Mouse (Mus musculus): ENCODE results near the gene Kirrel3. TPM values are rescaled to one million over a fixed set of nuclear protein-coding genes. Genes with fewer than 3 reads are reported as not detected.

Kirrel3 gene
- polyA plus RNA-seq, 1 experiment from 2014 or later: 6.9 TPM

GRCm38 (mm10) chr9:35007697-35008341 is 522.1 kb downstream of the Kirrel3 start:
- WGBS: 70% methylated on average over 14 of the region's 14 CpGs
- Histone ChIP-seq H3K36me3 (ENCODE audit: control insufficient read depth, insufficient read depth, low read length) (no peaks in the 10 kb centered on the region), H3K9me3 (ENCODE audit: control insufficient read depth, low read length) (no peaks in the 10 kb centered on the region), H3K4me3 (ENCODE audit: low read depth, low read length) (no peak overlapping the region), H3K4me2 (ENCODE audit: low read depth, low read length) (no peak overlapping the region), H3K27ac (replicated peaks; ENCODE audit: low read depth, low read length) (no peak overlapping the region), H3K4me1 (ENCODE audit: control insufficient read depth, insufficient read depth, low read length) (0 out of 2 replicates have a peak, but pooled peaks cover 5% of the 10 kb centered on the region), H3K27me3 (replicated peaks; ENCODE audit: control insufficient read depth, insufficient read depth, low read length) (no peaks in the 10 kb centered on the region), H3K9ac (ENCODE audit: low read depth, low read length) (no peak overlapping the region)
- DNase-seq (ENCODE audit: low spot score) (peak; percentile 44), ATAC-seq (ENCODE audit: low read depth) (peak; percentile 78)

- WGBS: 57% methylated on average over 4 of the region's 4 CpGs
- ATAC-seq (ENCODE audit: low read depth) (no peak), DNase-seq (ENCODE audit: low spot score) (no peak)
- no peaks in the 10 kb centered on the region; the same call in 1 of the 2 replicates for H3K4me1 ChIP-seq (ENCODE audit: control insufficient read depth, insufficient read depth, low read length)
- no peak overlapping the region for H3K9ac ChIP-seq (ENCODE audit: low read depth, low read length)
- H3K4me2 ChIP-seq (ENCODE audit: low read depth, low read length): no peak overlapping the region
- H3K9me3 ChIP-seq (ENCODE audit: control insufficient read depth, low read length): no peaks in the 10 kb centered on the region
- 0 out of 2 replicates have a peak, but pooled peaks cover 5% of the 10 kb centered on the region for H3K27me3 ChIP-seq (replicated peaks; ENCODE audit: control insufficient read depth, insufficient read depth, low read length)
- H3K27ac ChIP-seq (replicated peaks; ENCODE audit: low read depth, low read length): no peak overlapping the region
- H3K36me3 ChIP-seq (ENCODE audit: control insufficient read depth, insufficient read depth, low read length): no peaks in the 10 kb centered on the region
- no peak overlapping the region for H3K4me3 ChIP-seq (ENCODE audit: low read depth, low read length)
These were observed 531.1 kb downstream of the Kirrel3 start for GRCm38 (mm10) chr9:35016762-35017161.

- WGBS: 33% methylated on average over 13 of the region's 13 CpGs
- H3K9ac ChIP-seq (ENCODE audit: low read depth, low read length): no peak overlapping the region
- H3K36me3 ChIP-seq (ENCODE audit: control insufficient read depth, insufficient read depth, low read length): no peaks in the 10 kb centered on the region
- no peaks in the 10 kb centered on the region; the same call in 1 of the 2 replicates for H3K4me1 ChIP-seq (ENCODE audit: control insufficient read depth, insufficient read depth, low read length)
- no peak overlapping the region for H3K4me3 ChIP-seq (ENCODE audit: low read depth, low read length)
- no peak overlapping the region for H3K27ac ChIP-seq (replicated peaks; ENCODE audit: low read depth, low read length)
- no peaks in the 10 kb centered on the region for H3K9me3 ChIP-seq (ENCODE audit: control insufficient read depth, low read length)
- peak overlapping the region; percentile 21; the same call in 1 of the 2 replicates for H3K4me2 ChIP-seq (ENCODE audit: low read depth, low read length)
- DNase-seq (ENCODE audit: low spot score): peak; percentile 33
- 0 out of 2 replicates have a peak, but pooled peaks cover 5% of the 10 kb centered on the region for H3K27me3 ChIP-seq (replicated peaks; ENCODE audit: control insufficient read depth, insufficient read depth, low read length)
- ATAC-seq (ENCODE audit: low read depth): peak; percentile 34; the same call in 1 of the 2 replicates
These were observed 531.9 kb downstream of the Kirrel3 start for GRCm38 (mm10) chr9:35017563-35017962.

- H3K27me3 ChIP-seq (replicated peaks; ENCODE audit: control insufficient read depth, insufficient read depth, low read length): 0 out of 2 replicates have a peak, but pooled peaks cover 5% of the 10 kb centered on the region
- no peak for DNase-seq (ENCODE audit: low spot score)
These were observed 532.4 kb downstream of the Kirrel3 start for GRCm38 (mm10) chr9:35018056-35018455.

DNA sequence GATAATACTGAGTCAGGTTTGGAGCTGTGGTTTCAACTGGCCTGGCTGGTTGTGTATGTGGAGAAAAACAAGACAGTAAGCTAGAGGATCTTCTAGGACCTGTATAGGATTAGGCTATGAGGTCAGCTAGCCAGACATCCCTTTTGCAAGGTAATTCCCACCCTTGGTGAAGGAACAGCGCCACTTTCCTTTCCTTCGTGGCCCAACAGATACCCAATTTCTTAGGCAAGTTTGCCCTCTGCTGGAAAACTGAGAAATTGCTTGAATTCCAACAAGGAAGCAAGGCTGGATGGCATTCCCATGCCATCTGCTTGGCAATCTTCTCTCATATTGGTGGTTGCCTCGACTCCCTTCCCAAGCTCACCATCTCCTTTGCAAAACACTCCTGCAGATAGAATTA is 533.7 kb downstream of the Kirrel3 start:
- ATAC-seq (ENCODE audit: low read depth): peak; percentile 58
- WGBS: 9% methylated on average over 3 of the region's 3 CpGs

More at GRCm38 (mm10) chr9:35018056-35018455, 532.4 kb downstream of the Kirrel3 start:
- 22% methylated on average over 5 of the region's 5 CpGs for whole genome bisulfite sequencing
- H3K27ac ChIP-seq (replicated peaks; ENCODE audit: low read depth, low read length): no peak overlapping the region
- no peak overlapping the region for H3K9ac ChIP-seq (ENCODE audit: low read depth, low read length)
- H3K4me2 ChIP-seq (ENCODE audit: low read depth, low read length): no peak overlapping the region
- H3K4me1 ChIP-seq (ENCODE audit: control insufficient read depth, insufficient read depth, low read length): no peaks in the 10 kb centered on the region; the same call in 1 of the 2 replicates
- H3K36me3 ChIP-seq (ENCODE audit: control insufficient read depth, insufficient read depth, low read length): no peaks in the 10 kb centered on the region
- no peaks in the 10 kb centered on the region for H3K9me3 ChIP-seq (ENCODE audit: control insufficient read depth, low read length)
- ATAC-seq (ENCODE audit: low read depth): no peak
- H3K4me3 ChIP-seq (ENCODE audit: low read depth, low read length): no peak overlapping the region

GRCm38 (mm10) chr9:35020015-35020653 is 534.4 kb downstream of the Kirrel3 start:
- 57% methylated on average over 11 of the region's 11 CpGs for WGBS
- DNase-seq (ENCODE audit: low spot score): no peak
- H3K27me3 ChIP-seq (replicated peaks; ENCODE audit: control insufficient read depth, insufficient read depth, low read length): 0 out of 2 replicates have a peak, but pooled peaks cover 11% of the 10 kb centered on the region

More for the DNA sequence above, 533.7 kb downstream of the Kirrel3 start:
- no peak overlapping the region for H3K27ac ChIP-seq (replicated peaks; ENCODE audit: low read depth, low read length)
- no peaks in the 10 kb centered on the region for H3K36me3 ChIP-seq (ENCODE audit: control insufficient read depth, insufficient read depth, low read length)
- no peaks in the 10 kb centered on the region for H3K9me3 ChIP-seq (ENCODE audit: control insufficient read depth, low read length)
- no peak overlapping the region for H3K4me3 ChIP-seq (ENCODE audit: low read depth, low read length)
- no peak overlapping the region for H3K9ac ChIP-seq (ENCODE audit: low read depth, low read length)
- peak; percentile 75 for DNase-seq (ENCODE audit: low spot score)
- no peak overlapping the region for H3K4me2 ChIP-seq (ENCODE audit: low read depth, low read length)
- H3K4me1 ChIP-seq (ENCODE audit: control insufficient read depth, insufficient read depth, low read length): no peaks in the 10 kb centered on the region; the same call in 1 of the 2 replicates
- 0 out of 2 replicates have a peak, but pooled peaks cover 9% of the 10 kb centered on the region for H3K27me3 ChIP-seq (replicated peaks; ENCODE audit: control insufficient read depth, insufficient read depth, low read length)

DNA sequence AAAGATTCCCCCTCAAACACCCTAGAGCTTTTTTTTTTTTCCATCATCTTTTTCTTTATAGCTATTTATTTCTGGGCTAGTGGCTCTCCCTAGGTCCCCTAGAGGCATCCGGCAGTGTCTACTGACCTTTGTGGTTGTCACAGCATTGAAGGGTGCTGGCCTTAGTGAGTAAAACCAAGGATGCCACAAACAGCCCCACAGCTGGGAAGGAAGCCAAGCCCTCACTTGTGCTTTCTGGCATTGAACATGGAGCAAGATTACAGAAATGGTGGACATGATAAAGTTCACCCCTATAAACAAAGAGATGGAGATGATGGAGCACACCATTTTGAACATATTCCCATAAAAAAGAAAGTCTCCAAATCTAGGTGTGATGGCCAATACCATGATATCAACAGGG is 536.0 kb downstream of the Kirrel3 start:
- H3K27me3 ChIP-seq (replicated peaks; ENCODE audit: control insufficient read depth, insufficient read depth, low read length): 0 out of 2 replicates have a peak, but pooled peaks cover 11% of the 10 kb centered on the region
- 85% methylated on average over 1 of the region's 1 CpGs for WGBS
- H3K4me1 ChIP-seq (ENCODE audit: control insufficient read depth, insufficient read depth, low read length): peaks cover 23% of the 10 kb centered on the region
- no peak overlapping the region for H3K27ac ChIP-seq (replicated peaks; ENCODE audit: low read depth, low read length)
- H3K36me3 ChIP-seq (ENCODE audit: control insufficient read depth, insufficient read depth, low read length): no peaks in the 10 kb centered on the region
- no peak overlapping the region for H3K4me2 ChIP-seq (ENCODE audit: low read depth, low read length)
- no peak overlapping the region for H3K9ac ChIP-seq (ENCODE audit: low read depth, low read length)
- no peak overlapping the region for H3K4me3 ChIP-seq (ENCODE audit: low read depth, low read length)
- ATAC-seq (ENCODE audit: low read depth) (no peak), DNase-seq (ENCODE audit: low spot score) (no peak)
- no peaks in the 10 kb centered on the region for H3K9me3 ChIP-seq (ENCODE audit: control insufficient read depth, low read length)

More at GRCm38 (mm10) chr9:35020015-35020653, 534.4 kb downstream of the Kirrel3 start:
- no peak overlapping the region for H3K4me3 ChIP-seq (ENCODE audit: low read depth, low read length)
- H3K4me1 ChIP-seq (ENCODE audit: control insufficient read depth, insufficient read depth, low read length): peaks cover 8% of the 10 kb centered on the region
- no peaks in the 10 kb centered on the region for H3K9me3 ChIP-seq (ENCODE audit: control insufficient read depth, low read length)
- no peak overlapping the region for H3K9ac ChIP-seq (ENCODE audit: low read depth, low read length)
- H3K4me2 ChIP-seq (ENCODE audit: low read depth, low read length): no peak overlapping the region
- no peak overlapping the region for H3K27ac ChIP-seq (replicated peaks; ENCODE audit: low read depth, low read length)
- H3K36me3 ChIP-seq (ENCODE audit: control insufficient read depth, insufficient read depth, low read length): no peaks in the 10 kb centered on the region
- ATAC-seq (ENCODE audit: low read depth): no peak

- H3K9ac ChIP-seq (ENCODE audit: low read depth, low read length): peak overlapping the region; percentile 52
- peak overlapping the region; percentile 30 for H3K4me3 ChIP-seq (ENCODE audit: low read depth, low read length)
- H3K4me1 ChIP-seq (ENCODE audit: control insufficient read depth, insufficient read depth, low read length): peaks cover 24% of the 10 kb centered on the region
- 0 out of 2 replicates have a peak, but pooled peaks cover 9% of the 10 kb centered on the region for H3K27me3 ChIP-seq (replicated peaks; ENCODE audit: control insufficient read depth, insufficient read depth, low read length)
- ATAC-seq (ENCODE audit: low read depth) (0 out of 2 replicates have a peak, but pooled peaks have one; percentile 4), DNase-seq (ENCODE audit: low spot score) (no peak)
- no peaks in the 10 kb centered on the region for H3K36me3 ChIP-seq (ENCODE audit: control insufficient read depth, insufficient read depth, low read length)
- no peak overlapping the region for H3K27ac ChIP-seq (replicated peaks; ENCODE audit: low read depth, low read length)
- H3K4me2 ChIP-seq (ENCODE audit: low read depth, low read length): peak overlapping the region; percentile 60
- WGBS: 8% methylated on average over 25 of the region's 25 CpGs
- H3K9me3 ChIP-seq (ENCODE audit: control insufficient read depth, low read length): no peaks in the 10 kb centered on the region
These were observed 539.1 kb downstream of the Kirrel3 start for GRCm38 (mm10) chr9:35024591-35025496.
